Mouse (Mus musculus): ENCODE results near the gene Ano4. TPM values are rescaled to one million over a fixed set of nuclear protein-coding genes. Genes with fewer than 3 reads are reported as not detected.

Gene Ano4
- polyA plus RNA-seq, 1 experiment = not detected

DNA sequence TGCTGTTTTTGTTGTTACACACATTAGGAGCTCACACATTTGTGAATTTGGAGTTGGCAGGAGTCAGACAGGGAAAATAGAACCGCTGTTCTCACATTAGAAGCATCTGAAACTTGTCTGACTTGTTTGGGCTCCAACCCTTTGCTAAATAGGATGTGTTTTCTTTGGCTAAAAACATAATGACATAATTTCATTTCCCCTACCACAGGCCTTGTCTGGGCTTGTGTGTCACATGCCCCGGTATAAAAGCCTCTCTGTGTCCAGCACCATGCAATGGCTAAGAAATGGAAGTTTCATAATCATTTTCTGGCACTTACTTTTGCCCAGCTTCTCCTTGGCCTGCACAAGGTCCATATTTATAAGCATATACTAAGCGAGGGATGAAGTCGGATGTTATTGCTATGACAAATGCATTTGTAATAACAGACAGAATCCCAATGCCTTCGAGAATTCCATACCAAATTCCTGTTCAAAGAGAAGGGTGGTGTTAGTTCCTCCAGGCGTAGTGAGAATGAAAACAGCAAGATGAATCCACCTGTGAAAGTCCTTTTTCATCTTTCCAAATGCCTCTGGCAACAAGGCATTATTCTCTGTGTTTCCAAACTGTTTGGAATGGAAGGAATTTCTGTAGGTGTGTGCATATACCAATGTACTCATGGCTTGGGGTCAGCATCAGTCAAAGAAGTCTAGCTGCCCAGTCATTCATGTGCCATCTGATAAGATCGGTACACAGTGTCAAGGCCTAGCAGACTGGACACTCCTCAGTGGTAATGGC lies 373.4 kb downstream of the Ano4 start:
- Histone ChIP-seq H3K27me3 (ENCODE audit: control insufficient read depth, insufficient read depth, insufficient read length) (no peaks in the 10 kb centered on the region), H3K79me3 (ENCODE audit: low read depth) (no peaks in the 10 kb centered on the region), H3K4me3 (ENCODE audit: insufficient read depth, poor library complexity, severe bottlenecking) (no peak overlapping the region), H3ac (ENCODE audit: control insufficient read depth, insufficient read length, low read depth) (no peak overlapping the region), H3K36me3 (ENCODE audit: control insufficient read depth, insufficient read depth) (no peaks in the 10 kb centered on the region), H3K79me2 (ENCODE audit: control insufficient read depth, insufficient read depth) (no peaks in the 10 kb centered on the region)
- TF ChIP-seq CTCF (IDR thresholded peaks at IDR 0.05; ENCODE audit: control insufficient read depth, insufficient read depth, insufficient read length) = no peak
- TF ChIP-seq MYOD1 (IDR thresholded peaks at IDR 0.05; ENCODE audit: control insufficient read depth, insufficient read length, low read depth) = no peak
- no peak for TF ChIP-seq FOSL1 (IDR thresholded peaks at IDR 0.05; ENCODE audit: insufficient read depth, low read length, poor library complexity, severe bottlenecking)
- TF ChIP-seq MYOG (IDR thresholded peaks at IDR 0.05; ENCODE audit: control insufficient read depth, extremely low read depth, insufficient read length) = no peak
- no peak for TF ChIP-seq USF1 (IDR thresholded peaks at IDR 0.05; ENCODE audit: low read depth)
- no peak for TF ChIP-seq MAX (IDR thresholded peaks at IDR 0.05)
- no peak for TF ChIP-seq CEBPB (IDR thresholded peaks at IDR 0.05; ENCODE audit: low read depth)

DNA sequence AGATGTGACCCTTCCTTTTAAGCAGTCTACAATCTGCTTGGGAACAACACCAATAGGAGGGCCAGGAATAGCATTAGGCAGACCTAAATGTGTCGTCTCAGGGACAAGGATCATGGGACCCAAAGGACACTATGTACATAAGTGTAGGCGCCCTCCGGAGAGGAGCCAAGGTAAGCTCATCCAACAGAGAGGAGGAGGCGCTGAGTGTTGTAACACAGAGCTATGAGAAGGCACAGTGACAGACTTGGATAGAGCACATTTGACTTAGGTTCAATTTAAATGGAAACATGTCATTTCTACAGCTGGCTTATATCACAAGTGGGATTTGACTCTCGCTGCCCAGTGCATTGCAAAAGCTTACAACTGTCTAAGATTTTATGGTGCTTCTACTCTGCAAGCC lies 376.0 kb downstream of the Ano4 start:
- Histone ChIP-seq H3K27me3 (ENCODE audit: control insufficient read depth, insufficient read depth, insufficient read length) (no peaks in the 10 kb centered on the region), H3ac (ENCODE audit: control insufficient read depth, insufficient read length, low read depth) (no peak overlapping the region), H3K36me3 (ENCODE audit: control insufficient read depth, insufficient read depth) (no peaks in the 10 kb centered on the region), H3K79me2 (ENCODE audit: control insufficient read depth, insufficient read depth) (no peaks in the 10 kb centered on the region), H3K79me3 (ENCODE audit: low read depth) (no peaks in the 10 kb centered on the region), H3K4me3 (ENCODE audit: insufficient read depth, poor library complexity, severe bottlenecking) (no peak overlapping the region)
- no peak for TF ChIP-seq MYOD1 (IDR thresholded peaks at IDR 0.05; ENCODE audit: control insufficient read depth, insufficient read length, low read depth)
- no peak for TF ChIP-seq FOSL1 (IDR thresholded peaks at IDR 0.05; ENCODE audit: insufficient read depth, low read length, poor library complexity, severe bottlenecking)
- TF ChIP-seq CEBPB (IDR thresholded peaks at IDR 0.05; ENCODE audit: low read depth) = no peak
- no peak for TF ChIP-seq MYOG (IDR thresholded peaks at IDR 0.05; ENCODE audit: control insufficient read depth, extremely low read depth, insufficient read length)
- TF ChIP-seq USF1 (IDR thresholded peaks at IDR 0.05; ENCODE audit: low read depth) = no peak
- no peak for TF ChIP-seq CTCF (IDR thresholded peaks at IDR 0.05; ENCODE audit: control insufficient read depth, insufficient read depth, insufficient read length)
- TF ChIP-seq MAX (IDR thresholded peaks at IDR 0.05) = no peak

- no peak overlapping the region for H3K4me3 ChIP-seq (ENCODE audit: insufficient read depth, poor library complexity, severe bottlenecking)
- H3K27me3 ChIP-seq (ENCODE audit: control insufficient read depth, insufficient read depth, insufficient read length) = no peaks in the 10 kb centered on the region
- no peak for TF ChIP-seq CTCF (IDR thresholded peaks at IDR 0.05; ENCODE audit: control insufficient read depth, insufficient read depth, insufficient read length)
- no peak for TF ChIP-seq FOSL1 (IDR thresholded peaks at IDR 0.05; ENCODE audit: insufficient read depth, low read length, poor library complexity, severe bottlenecking)
- no peaks in the 10 kb centered on the region for H3K36me3 ChIP-seq (ENCODE audit: control insufficient read depth, insufficient read depth)
- no peaks in the 10 kb centered on the region for H3K79me2 ChIP-seq (ENCODE audit: control insufficient read depth, insufficient read depth)
- no peaks in the 10 kb centered on the region for H3K79me3 ChIP-seq (ENCODE audit: low read depth)
- H3ac ChIP-seq (ENCODE audit: control insufficient read depth, insufficient read length, low read depth) = no peak overlapping the region
Measured at GRCm38 (mm10) chr10:88960791-88961190, 383.8 kb downstream of the Ano4 start.

DNA sequence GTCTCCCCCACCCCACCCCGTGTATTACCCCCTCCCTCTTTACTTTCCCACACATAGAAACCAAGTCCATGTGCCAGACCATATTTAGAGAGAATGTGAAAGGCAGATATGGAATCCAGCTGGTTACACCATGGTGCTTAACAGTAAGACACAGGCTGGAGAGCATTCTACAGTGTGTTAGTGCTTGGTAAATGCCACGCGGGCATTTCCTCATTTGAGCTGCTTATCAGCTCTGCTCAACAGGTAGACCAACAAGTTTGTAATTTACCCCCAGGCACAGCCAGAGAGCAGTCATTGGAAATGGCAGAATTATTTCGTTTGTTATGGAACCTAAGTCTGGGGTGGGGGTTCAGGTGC lies 394.3 kb downstream of the Ano4 start:
- H3K79me3 ChIP-seq (ENCODE audit: low read depth) = no peaks in the 10 kb centered on the region
- no peaks in the 10 kb centered on the region for H3K79me2 ChIP-seq (ENCODE audit: control insufficient read depth, insufficient read depth)
- H3K27me3 ChIP-seq (ENCODE audit: control insufficient read depth, insufficient read depth, insufficient read length) = no peaks in the 10 kb centered on the region
- no peak overlapping the region for H3K4me3 ChIP-seq (ENCODE audit: insufficient read depth, poor library complexity, severe bottlenecking)
- H3ac ChIP-seq (ENCODE audit: control insufficient read depth, insufficient read length, low read depth) = no peak overlapping the region
- H3K36me3 ChIP-seq (ENCODE audit: control insufficient read depth, insufficient read depth) = no peaks in the 10 kb centered on the region
- TF ChIP-seq MAX (IDR thresholded peaks at IDR 0.05) (no peak), USF1 (IDR thresholded peaks at IDR 0.05; ENCODE audit: low read depth) (no peak), FOSL1 (IDR thresholded peaks at IDR 0.05; ENCODE audit: insufficient read depth, low read length, poor library complexity, severe bottlenecking) (no peak), MYOD1 (IDR thresholded peaks at IDR 0.05; ENCODE audit: control insufficient read depth, insufficient read length, low read depth) (no peak), CEBPB (IDR thresholded peaks at IDR 0.05; ENCODE audit: low read depth) (no peak), CTCF (IDR thresholded peaks at IDR 0.05; ENCODE audit: control insufficient read depth, insufficient read depth, insufficient read length) (no peak), MYOG (IDR thresholded peaks at IDR 0.05; ENCODE audit: control insufficient read depth, extremely low read depth, insufficient read length) (no peak)

- no peak overlapping the region for H3ac ChIP-seq (ENCODE audit: control insufficient read depth, insufficient read length, low read depth)
- no peaks in the 10 kb centered on the region for H3K79me3 ChIP-seq (ENCODE audit: low read depth)
- no peak overlapping the region for H3K4me3 ChIP-seq (ENCODE audit: insufficient read depth, poor library complexity, severe bottlenecking)
- H3K36me3 ChIP-seq (ENCODE audit: control insufficient read depth, insufficient read depth) = no peaks in the 10 kb centered on the region
- no peaks in the 10 kb centered on the region for H3K27me3 ChIP-seq (ENCODE audit: control insufficient read depth, insufficient read depth, insufficient read length)
- no peaks in the 10 kb centered on the region for H3K79me2 ChIP-seq (ENCODE audit: control insufficient read depth, insufficient read depth)
- TF ChIP-seq CTCF (IDR thresholded peaks at IDR 0.05; ENCODE audit: control insufficient read depth, insufficient read depth, insufficient read length) = no peak
- no peak for TF ChIP-seq MYOD1 (IDR thresholded peaks at IDR 0.05; ENCODE audit: control insufficient read depth, insufficient read length, low read depth)
- TF ChIP-seq USF1 (IDR thresholded peaks at IDR 0.05; ENCODE audit: low read depth) = no peak
- no peak for TF ChIP-seq CEBPB (IDR thresholded peaks at IDR 0.05; ENCODE audit: low read depth)
- no peak for TF ChIP-seq FOSL1 (IDR thresholded peaks at IDR 0.05; ENCODE audit: insufficient read depth, low read length, poor library complexity, severe bottlenecking)
- TF ChIP-seq MAX (IDR thresholded peaks at IDR 0.05) = no peak
- no peak for TF ChIP-seq MYOG (IDR thresholded peaks at IDR 0.05; ENCODE audit: control insufficient read depth, extremely low read depth, insufficient read length)
Measured at GRCm38 (mm10) chr10:88949649-88950296, 394.8 kb downstream of the Ano4 start.

Other genes with a start within 250 kb of the Ano4 start
- 4.4 TPM for gene Gas2l3, start 99.2 kb upstream of the Ano4 start, polyA plus RNA-seq (2012; fragmentation: generic; extraction: Trizol)
- 0.05 TPM for gene Nr1h4, start 188.8 kb upstream of the Ano4 start, polyA plus RNA-seq (2012; fragmentation: generic; extraction: Trizol)